Mouse (Mus musculus): ENCODE measurements at regions not wholly inside any gene's neighbourhood (a gene's known extent, or its start where the extent isn't known, plus 50 kb on each side); places are given as distances from the start of the nearest gene placed in this dataset.

GRCm38 (mm10) chr13:42554961-42555360 lies 125.5 kb upstream of the Phactr1 start:
- Histone ChIP-seq H3K36me3 (ENCODE audit: control insufficient read depth, insufficient read depth) (no peaks in the 10 kb centered on the region), H3K79me3 (ENCODE audit: low read depth) (no peaks in the 10 kb centered on the region), H3K27me3 (ENCODE audit: control insufficient read depth, insufficient read depth, insufficient read length) (no peaks in the 10 kb centered on the region), H3K4me3 (ENCODE audit: insufficient read depth, poor library complexity, severe bottlenecking) (no peak overlapping the region), H3K79me2 (ENCODE audit: control insufficient read depth, insufficient read depth) (no peaks in the 10 kb centered on the region), H3ac (ENCODE audit: control insufficient read depth, insufficient read length, low read depth) (no peak overlapping the region)
- TF ChIP-seq CEBPB (IDR thresholded peaks at IDR 0.05; ENCODE audit: low read depth) (peak; percentile 89), MAX (IDR thresholded peaks at IDR 0.05) (no peak)

GRCm38 (mm10) chr13:42558526-42558925 lies 121.9 kb upstream of the Phactr1 start:
- Histone ChIP-seq H3ac (ENCODE audit: control insufficient read depth, insufficient read length, low read depth) (no peak overlapping the region), H3K27me3 (ENCODE audit: control insufficient read depth, insufficient read depth, insufficient read length) (no peaks in the 10 kb centered on the region), H3K4me3 (ENCODE audit: insufficient read depth, poor library complexity, severe bottlenecking) (no peak overlapping the region), H3K79me3 (ENCODE audit: low read depth) (no peaks in the 10 kb centered on the region), H3K79me2 (ENCODE audit: control insufficient read depth, insufficient read depth) (no peaks in the 10 kb centered on the region), H3K36me3 (ENCODE audit: control insufficient read depth, insufficient read depth) (no peaks in the 10 kb centered on the region)
- no peak for TF ChIP-seq MYOG (IDR thresholded peaks at IDR 0.05; ENCODE audit: control insufficient read depth, extremely low read depth, insufficient read length)
- TF ChIP-seq USF1 (IDR thresholded peaks at IDR 0.05; ENCODE audit: low read depth), result no peak
- TF ChIP-seq CEBPB (IDR thresholded peaks at IDR 0.05; ENCODE audit: low read depth), result no peak
- no peak for TF ChIP-seq MYOD1 (IDR thresholded peaks at IDR 0.05; ENCODE audit: control insufficient read depth, insufficient read length, low read depth)
- TF ChIP-seq FOSL1 (IDR thresholded peaks at IDR 0.05; ENCODE audit: insufficient read depth, low read length, poor library complexity, severe bottlenecking), result no peak
- TF ChIP-seq CTCF (IDR thresholded peaks at IDR 0.05; ENCODE audit: control insufficient read depth, insufficient read depth, insufficient read length), result no peak
- TF ChIP-seq MAX (IDR thresholded peaks at IDR 0.05), result no peak

DNA sequence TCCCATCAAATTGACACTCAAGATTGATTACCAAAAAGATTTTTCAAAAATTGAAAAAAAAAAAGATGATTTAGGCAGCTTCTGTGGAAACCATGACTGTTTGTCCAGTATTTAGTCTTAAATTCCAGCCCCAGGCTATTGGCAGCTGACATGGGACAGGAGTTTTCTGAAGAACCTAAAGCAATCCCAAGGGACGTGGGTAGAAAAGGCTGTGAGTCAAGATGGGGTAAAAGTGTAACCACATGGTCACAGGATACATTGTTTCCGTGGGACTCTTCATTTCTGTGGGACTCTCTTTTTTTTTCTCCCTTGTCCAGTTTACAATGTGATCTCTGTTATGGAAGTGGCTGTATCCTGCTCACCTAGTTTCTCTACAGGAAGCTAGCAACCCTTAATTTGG lies 119.0 kb upstream of the Phactr1 start:
- TF ChIP-seq USF1 (IDR thresholded peaks at IDR 0.05; ENCODE audit: low read depth) (no peak), MYOG (IDR thresholded peaks at IDR 0.05; ENCODE audit: control insufficient read depth, extremely low read depth, insufficient read length) (no peak), CTCF (IDR thresholded peaks at IDR 0.05; ENCODE audit: control insufficient read depth, insufficient read depth, insufficient read length) (no peak), MAX (IDR thresholded peaks at IDR 0.05) (peak; percentile 47)
- Histone ChIP-seq H3ac (ENCODE audit: control insufficient read depth, insufficient read length, low read depth) (no peak overlapping the region), H3K79me2 (ENCODE audit: control insufficient read depth, insufficient read depth) (no peaks in the 10 kb centered on the region), H3K79me3 (ENCODE audit: low read depth) (no peaks in the 10 kb centered on the region), H3K27me3 (ENCODE audit: control insufficient read depth, insufficient read depth, insufficient read length) (no peaks in the 10 kb centered on the region), H3K36me3 (ENCODE audit: control insufficient read depth, insufficient read depth) (no peaks in the 10 kb centered on the region), H3K4me3 (ENCODE audit: insufficient read depth, poor library complexity, severe bottlenecking) (no peak overlapping the region)

DNA sequence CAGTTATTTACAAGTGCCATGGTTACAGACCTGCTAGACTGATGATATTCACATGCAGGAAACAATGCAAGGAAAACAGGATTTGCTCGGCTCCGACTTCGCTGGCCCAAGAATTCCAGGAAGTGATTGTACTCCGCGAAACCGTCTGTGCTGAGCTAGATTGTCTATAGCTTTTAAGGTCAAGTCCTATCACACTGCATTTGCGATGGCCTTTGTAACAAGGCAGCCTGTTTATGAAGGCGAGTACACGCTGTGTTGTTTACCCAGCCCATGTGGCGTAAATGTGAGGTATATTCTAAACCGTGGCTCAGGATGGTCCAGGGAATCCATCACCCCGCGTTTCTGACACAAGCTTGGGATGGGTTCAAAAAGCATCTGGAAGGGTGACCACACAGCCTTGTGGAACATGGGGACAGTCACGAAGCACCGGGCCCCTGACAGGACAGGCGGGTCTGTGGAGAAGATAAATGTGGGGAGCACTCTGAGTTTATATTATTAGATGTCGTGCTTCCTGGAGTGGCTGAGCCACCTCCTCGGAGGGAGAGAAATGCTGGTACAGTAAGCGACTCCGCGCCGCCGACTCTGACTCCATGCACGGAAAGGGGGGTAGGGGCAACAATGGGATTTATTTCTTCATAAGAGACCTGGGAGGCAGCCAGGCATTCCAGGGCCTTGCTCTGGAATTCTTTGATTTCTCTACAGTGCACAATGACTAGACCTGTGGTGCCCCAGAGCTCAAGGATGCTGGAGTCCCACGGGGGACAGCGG lies 114.9 kb upstream of the Phactr1 start:
- H3ac ChIP-seq (ENCODE audit: control insufficient read depth, insufficient read length, low read depth), result no peak overlapping the region
- H3K36me3 ChIP-seq (ENCODE audit: control insufficient read depth, insufficient read depth), result no peaks in the 10 kb centered on the region
- TF ChIP-seq USF1 (IDR thresholded peaks at IDR 0.05; ENCODE audit: low read depth) (no peak), MYOG (IDR thresholded peaks at IDR 0.05; ENCODE audit: control insufficient read depth, extremely low read depth, insufficient read length) (no peak), CEBPB (IDR thresholded peaks at IDR 0.05; ENCODE audit: low read depth) (no peak), FOSL1 (IDR thresholded peaks at IDR 0.05; ENCODE audit: insufficient read depth, low read length, poor library complexity, severe bottlenecking) (no peak), CTCF (IDR thresholded peaks at IDR 0.05; ENCODE audit: control insufficient read depth, insufficient read depth, insufficient read length) (no peak)
- H3K79me3 ChIP-seq (ENCODE audit: low read depth), result no peaks in the 10 kb centered on the region
- no peaks in the 10 kb centered on the region for H3K27me3 ChIP-seq (ENCODE audit: control insufficient read depth, insufficient read depth, insufficient read length)
- H3K79me2 ChIP-seq (ENCODE audit: control insufficient read depth, insufficient read depth), result no peaks in the 10 kb centered on the region
- no peak overlapping the region for H3K4me3 ChIP-seq (ENCODE audit: insufficient read depth, poor library complexity, severe bottlenecking)

DNA sequence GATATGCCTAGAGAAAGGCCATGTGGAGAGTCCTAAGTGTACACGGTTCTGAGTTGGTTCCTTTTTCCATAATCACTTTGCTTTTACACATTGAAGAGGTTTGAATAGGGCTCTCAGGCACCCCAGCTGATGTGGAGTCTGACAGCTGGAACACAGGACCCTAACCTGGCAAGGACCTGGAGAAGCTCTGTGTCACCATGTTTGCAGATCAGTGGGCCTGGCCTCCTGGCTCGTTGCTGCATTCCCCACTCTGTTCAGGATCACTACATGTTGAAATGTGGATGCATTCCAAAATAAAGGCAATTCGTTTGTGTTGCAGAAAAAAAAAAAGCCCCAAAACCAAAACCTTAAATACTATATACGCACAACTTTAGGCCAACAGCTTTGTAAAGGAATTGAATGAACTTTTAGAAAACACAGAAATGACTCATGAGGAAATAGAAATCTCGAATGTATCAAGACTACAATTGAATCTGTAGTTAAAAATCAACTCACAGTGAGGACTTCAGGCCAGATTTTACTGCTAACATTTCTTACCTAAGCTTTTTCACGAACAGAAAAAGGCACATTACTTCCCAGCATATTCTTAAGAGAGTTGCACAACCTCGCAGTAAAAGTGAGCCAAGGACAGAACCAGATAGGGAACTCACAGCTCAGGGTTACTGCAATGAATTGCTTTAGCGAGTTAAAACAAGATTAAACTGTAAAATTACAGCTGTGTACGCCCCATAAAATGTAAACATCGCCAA lies 109.6 kb upstream of the Phactr1 start:
- Histone ChIP-seq H3K4me3 (ENCODE audit: insufficient read depth, poor library complexity, severe bottlenecking) (no peak overlapping the region), H3K27me3 (ENCODE audit: control insufficient read depth, insufficient read depth, insufficient read length) (no peaks in the 10 kb centered on the region), H3K36me3 (ENCODE audit: control insufficient read depth, insufficient read depth) (no peaks in the 10 kb centered on the region), H3ac (ENCODE audit: control insufficient read depth, insufficient read length, low read depth) (no peak overlapping the region), H3K79me3 (ENCODE audit: low read depth) (no peaks in the 10 kb centered on the region), H3K79me2 (ENCODE audit: control insufficient read depth, insufficient read depth) (no peaks in the 10 kb centered on the region)
- TF ChIP-seq MYOD1 (IDR thresholded peaks at IDR 0.05; ENCODE audit: control insufficient read depth, insufficient read length, low read depth) (no peak), MAX (IDR thresholded peaks at IDR 0.05) (no peak), CEBPB (IDR thresholded peaks at IDR 0.05; ENCODE audit: low read depth) (no peak), MYOG (IDR thresholded peaks at IDR 0.05; ENCODE audit: control insufficient read depth, extremely low read depth, insufficient read length) (no peak), CTCF (IDR thresholded peaks at IDR 0.05; ENCODE audit: control insufficient read depth, insufficient read depth, insufficient read length) (no peak), USF1 (IDR thresholded peaks at IDR 0.05; ENCODE audit: low read depth) (no peak), FOSL1 (IDR thresholded peaks at IDR 0.05; ENCODE audit: insufficient read depth, low read length, poor library complexity, severe bottlenecking) (no peak)

- TF ChIP-seq MAX (IDR thresholded peaks at IDR 0.05) (no peak), CEBPB (IDR thresholded peaks at IDR 0.05; ENCODE audit: low read depth) (no peak), FOSL1 (IDR thresholded peaks at IDR 0.05; ENCODE audit: insufficient read depth, low read length, poor library complexity, severe bottlenecking) (no peak), MYOD1 (IDR thresholded peaks at IDR 0.05; ENCODE audit: control insufficient read depth, insufficient read length, low read depth) (no peak), CTCF (IDR thresholded peaks at IDR 0.05; ENCODE audit: control insufficient read depth, insufficient read depth, insufficient read length) (no peak)
- H3ac ChIP-seq (ENCODE audit: control insufficient read depth, insufficient read length, low read depth), result no peak overlapping the region
- no peaks in the 10 kb centered on the region for H3K27me3 ChIP-seq (ENCODE audit: control insufficient read depth, insufficient read depth, insufficient read length)
- H3K36me3 ChIP-seq (ENCODE audit: control insufficient read depth, insufficient read depth), result no peaks in the 10 kb centered on the region
- H3K4me3 ChIP-seq (ENCODE audit: insufficient read depth, poor library complexity, severe bottlenecking), result no peak overlapping the region
- H3K79me2 ChIP-seq (ENCODE audit: control insufficient read depth, insufficient read depth), result no peaks in the 10 kb centered on the region
- H3K79me3 ChIP-seq (ENCODE audit: low read depth), result no peaks in the 10 kb centered on the region
Measured at GRCm38 (mm10) chr13:42574189-42574588, 106.2 kb upstream of the Phactr1 start.

All from C2C12 (cell line).